ENCODE assay signal across 9 mouse cellular contexts in genomic region chr13:43546861-43547260, GRCm38 (mm10). TPM values are rescaled to one million over a fixed set of nuclear protein-coding genes. Genes with fewer than 3 reads are reported as not detected.
DNase-seq lines count a peak whose midpoint lies in the region; ATAC-seq and TF ChIP-seq lines count a peak whose summit lies in the region.
"Had no signal": no experiment of that assay in that cellular context is flagged by ENCODE, and none has a peak within 500 bp of the region (broad histone marks: within the 10 kb centered on the region; RNA-seq: fewer than 3 reads in every experiment).

No protein-coding gene starts in this region.

- no peaks in the 10 kb centered on the region for H3K9me3 ChIP-seq in forebrain, embryonic 13.5 days (replicated peaks)
- H3K9me3 ChIP-seq in forebrain, embryonic 16.5 days (ENCODE audit: control insufficient read depth, low read length), result no peaks in the 10 kb centered on the region
- no peaks in the 10 kb centered on the region for H3K9me3 ChIP-seq in midbrain, embryonic 14.5 days (ENCODE audit: control insufficient read depth, low read length)

- H3K27me3 ChIP-seq in forebrain, embryonic 13.5 days, result no peaks in the 10 kb centered on the region
- no peaks in the 10 kb centered on the region for H3K27me3 ChIP-seq in forebrain, embryonic 16.5 days (replicated peaks; ENCODE audit: control insufficient read depth, insufficient read depth, low read length)
- H3K27me3 ChIP-seq in midbrain, embryonic 14.5 days (ENCODE audit: control insufficient read depth, insufficient read depth, low read length), result no peaks in the 10 kb centered on the region

- no peaks in the 10 kb centered on the region for H3K4me1 ChIP-seq in forebrain, embryonic 13.5 days
- H3K4me1 ChIP-seq in forebrain, embryonic 16.5 days (replicated peaks; ENCODE audit: control insufficient read depth, insufficient read depth, low read length), result no peaks in the 10 kb centered on the region
- no peaks in the 10 kb centered on the region for H3K4me1 ChIP-seq in midbrain, embryonic 14.5 days (ENCODE audit: control insufficient read depth, insufficient read depth, low read length)

- intact Hi-C loops in heart, postnatal 25 days (cut with DNase I), result loop anchor here (5.0 kb wide), 2 partner anchors 65 to 150 kb away; partner anchors contain the start of genes Nol7 and Ranbp9
- intact Hi-C loops in left cerebral cortex, adult 2 months (cut with DNase I), result loop anchor here (5.0 kb wide), 1 partner anchor 130 kb away; no protein-coding TSS in a partner anchor

- DNase-seq in adrenal gland, postnatal 10 days, result peak; percentile 86
- DNase-seq in embryo, embryonic 11.5 days (ENCODE audit: low read depth, low spot score), result peak; percentile 71
- DNase-seq in heart, postnatal 25 days (ENCODE audit: low spot score), result peak; percentile 53
- DNase-seq in left cerebral cortex, adult 2 months (ENCODE audit: extremely low spot score in 1 of 2, low spot score in 2 of 2), result peak; percentile 82 to 87
- peak; percentile 89 for DNase-seq in midbrain, embryonic 14.5 days
- DNase-seq in spleen, postnatal 14 days (ENCODE audit: low spot score in 2 of 2), result peak; percentile 42 to 71

- no peak overlapping the region for H3K4me3 ChIP-seq in forebrain, embryonic 13.5 days
- no peak overlapping the region for H3K4me3 ChIP-seq in forebrain, embryonic 16.5 days (replicated peaks; ENCODE audit: low read length)
- no peak overlapping the region for H3K4me3 ChIP-seq in left cerebral cortex, adult 2 months
- H3K4me3 ChIP-seq in midbrain, embryonic 14.5 days (replicated peaks; ENCODE audit: low read depth, low read length), result no peak overlapping the region

- WGBS in forebrain, embryonic 13.5 days, result 34% methylated on average over 3 of the region's 3 CpGs
- 35% methylated on average over 3 of the region's 3 CpGs for WGBS in forebrain, embryonic 16.5 days
- WGBS in midbrain, embryonic 14.5 days, result 40% methylated on average over 3 of the region's 3 CpGs

- H3K4me2 ChIP-seq in forebrain, embryonic 13.5 days, result no peak overlapping the region
- H3K4me2 ChIP-seq in forebrain, embryonic 16.5 days (ENCODE audit: low read length), result no peak overlapping the region
- no peak overlapping the region for H3K4me2 ChIP-seq in midbrain, embryonic 14.5 days (ENCODE audit: low read length)

- no peak overlapping the region for H3K9ac ChIP-seq in forebrain, embryonic 13.5 days
- H3K9ac ChIP-seq in forebrain, embryonic 16.5 days (replicated peaks; ENCODE audit: low read depth, low read length), result no peak overlapping the region
- no peak overlapping the region for H3K9ac ChIP-seq in midbrain, embryonic 14.5 days (replicated peaks; ENCODE audit: low read length)

- no peak overlapping the region for H3K27ac ChIP-seq in forebrain, embryonic 13.5 days
- no peak overlapping the region for H3K27ac ChIP-seq in forebrain, embryonic 16.5 days (ENCODE audit: low read length)
- peak overlapping the region; percentile 68 for H3K27ac ChIP-seq in left cerebral cortex, adult 2 months
- H3K27ac ChIP-seq in midbrain, embryonic 14.5 days (replicated peaks; ENCODE audit: low read depth, low read length), result no peak overlapping the region
- H3K27ac ChIP-seq: macrophage had no signal

- ATAC-seq in forebrain, embryonic 13.5 days, result peak; percentile 50; the same call in 1 of the 2 replicates
- no peak for ATAC-seq in forebrain, embryonic 16.5 days
- no peak for ATAC-seq in midbrain, embryonic 14.5 days (ENCODE audit: low FRiP score, low TSS enrichment)

- H3K36me3 ChIP-seq in forebrain, embryonic 13.5 days (ENCODE audit: poor library complexity, severe bottlenecking), result peaks cover 44% of the 10 kb centered on the region
- peaks cover 8% of the 10 kb centered on the region for H3K36me3 ChIP-seq in forebrain, embryonic 16.5 days (ENCODE audit: control insufficient read depth, insufficient read depth)
- peaks cover 28% of the 10 kb centered on the region for H3K36me3 ChIP-seq in midbrain, embryonic 14.5 days (ENCODE audit: control insufficient read depth, insufficient read depth, low read length)

- TF ChIP-seq CTCF in left cerebral cortex, adult 2 months (IDR thresholded peaks at IDR 0.05), result peak; percentile 97

RNA-seq across cellular contexts. Expression of gene Mcur1, which starts 13.1 kb away (rescaled TPM):
- 9.3 and 9.6 TPM in 2 replicates for polyA plus RNA-seq in forebrain, embryonic 13.5 days (2015; fragmentation: Nextera tagmentation; extraction: Ambion mirVana)
- polyA plus RNA-seq in forebrain, embryonic 16.5 days (2015; fragmentation: Nextera tagmentation; extraction: Ambion mirVana), result 6.9 TPM in 2 replicates
- total RNA-seq in adrenal gland, postnatal 10 days (2021), result 10 to 100 TPM; 66.3 to 83.1 TPM
- total RNA-seq in heart, postnatal 25 days (2021), result 10 to 100 TPM; 45.0 to 46.3 TPM
- 10 to 100 TPM; 15.8 to 17.8 TPM for total RNA-seq in left cerebral cortex, adult 2 months (2021)
- 6.6 and 10.8 TPM in 2 replicates for polyA plus RNA-seq in midbrain, embryonic 14.5 days (2014; fragmentation: Nextera tagmentation; extraction: Ambion mirVana)
